Mouse (Mus musculus) CH12.LX (cell line): ENCODE results near the gene Mkrn2. TPM values are rescaled to one million over a fixed set of nuclear protein-coding genes. Genes with fewer than 3 reads are reported as not detected.

Experiments used
- DNase-seq: peaks from one replicate; pipeline ENCODE4 v3.0.0-alpha.2; 2013; ENCODE audit errors: extremely low read depth
- H3K27ac ChIP-seq: 2 replicates; pipeline ENCODE4 v1.5.1; 2012; ENCODE audit warnings: low read depth, mild to moderate bottlenecking, control low read depth, moderate library complexity; ENCODE audit not compliant: insufficient read depth
- H3K27me3 ChIP-seq: replicated peaks from 2 replicates; pipeline ENCODE3; 2012; ENCODE audit warnings: inconsistent platforms
- H3K36me3 ChIP-seq, 2 experiments: replicated peaks in 1 of 2; 2 replicates each; pipeline versions ENCODE3 to v1.6.1; 2012; ENCODE audit warnings: inconsistent platforms in 1 of 2, low read length in 1 of 2, mild to moderate bottlenecking in 1 of 2, mixed read lengths in 1 of 2, moderate library complexity in 1 of 2; ENCODE audit not compliant: control insufficient read depth in 1 of 2, insufficient read depth in 1 of 2
- H3K4me1 ChIP-seq, 2 experiments: 2 replicates each; pipeline ENCODE4 v1.6.1; 2012; ENCODE audit warnings: inconsistent platforms in 1 of 2, moderate library complexity in 1 of 2; ENCODE audit not compliant: insufficient read depth in 2 of 2, control insufficient read depth in 1 of 2
- H3K4me2 ChIP-seq: 2 replicates; pipeline ENCODE4 v1.6.1; 2012; ENCODE audit warnings: low read depth, mild to moderate bottlenecking, control low read depth; ENCODE audit not compliant: poor library complexity, insufficient read depth, severe bottlenecking
- H3K4me3 ChIP-seq, 3 experiments: fragments of 150-350 bp in 1 of 3; sonication (generic) in 1 of 3; replicated peaks in 1 of 3; 2 replicates each; pipeline versions ENCODE3 to v1.5.1; 2011 to 2012; ENCODE audit warnings: low read depth in 2 of 3, low read length in 2 of 3, mild to moderate bottlenecking in 2 of 3, moderate library complexity in 2 of 3, control low read depth in 1 of 3, improper control_type of control experiment in 1 of 3, inconsistent platforms in 1 of 3, mixed read lengths in 1 of 3; ENCODE audit not compliant: poor library complexity in 1 of 3
- H3K79me2 ChIP-seq: replicated peaks from 2 replicates; pipeline ENCODE4 v1.6.1; 2012; ENCODE audit warnings: mild to moderate bottlenecking, moderate library complexity; ENCODE audit not compliant: control insufficient read depth, poor library complexity, insufficient read depth, severe bottlenecking; ENCODE audit errors: extremely low read depth
- H3K9ac ChIP-seq: 2 replicates; pipeline ENCODE4 v1.6.1; 2012; ENCODE audit warnings: low read depth, mild to moderate bottlenecking, control low read depth, moderate library complexity; ENCODE audit not compliant: insufficient read depth
- H3K9me3 ChIP-seq: replicated peaks from 2 replicates; pipeline ENCODE3; 2012; ENCODE audit warnings: low read length, inconsistent platforms, mixed read lengths
- BHLHE40 ChIP-seq: IDR thresholded peaks from 2 replicates; pipeline ENCODE4 v1.6.1; 2011; ENCODE audit warnings: mild to moderate bottlenecking, low read depth, low read length, improper control_type of control experiment
- CHD1 ChIP-seq: IDR thresholded peaks from 2 replicates; pipeline ENCODE4 v1.6.1; 2012; ENCODE audit warnings: low read depth, low read length, improper control_type of control experiment, inconsistent platforms
- CHD2 ChIP-seq: IDR thresholded peaks from 2 replicates; pipeline ENCODE4 v1.6.1; 2011; ENCODE audit warnings: low read length, improper control_type of control experiment
- CTCF ChIP-seq, 2 experiments: IDR thresholded peaks in 1 of 2; conservative IDR thresholded peaks in 1 of 2; 2 replicates each; pipeline ENCODE4 v1.5.1; 2011 to 2012; ENCODE audit warnings: low read depth in 2 of 2, low read length in 2 of 2, improper control_type of control experiment in 1 of 2, inconsistent platforms in 1 of 2, mild to moderate bottlenecking in 1 of 2, moderate library complexity in 1 of 2
- ELF1 ChIP-seq: IDR thresholded peaks from 2 replicates; pipeline ENCODE4 v1.6.1; 2014; ENCODE audit warnings: low read depth, mild to moderate bottlenecking, inconsistent platforms, low read length, improper control_type of control experiment
- EP300 ChIP-seq: IDR thresholded peaks from 2 replicates; pipeline ENCODE4 v1.6.1; 2011; ENCODE audit warnings: low read length, improper control_type of control experiment
- ETS1 ChIP-seq: conservative IDR thresholded peaks from 2 replicates; pipeline ENCODE4 v1.6.1; 2012; ENCODE audit warnings: low read depth, mild to moderate bottlenecking, inconsistent platforms, low read length, improper control_type of control experiment, moderate library complexity
- IRF4 ChIP-seq: IDR thresholded peaks from 2 replicates; pipeline ENCODE4 v1.6.1; 2014; ENCODE audit warnings: low read depth, mild to moderate bottlenecking, inconsistent platforms, low read length, improper control_type of control experiment
- KAT2A ChIP-seq: IDR thresholded peaks from 2 replicates; pipeline ENCODE4 v1.6.1; 2012; ENCODE audit warnings: low read length, improper control_type of control experiment, inconsistent platforms; ENCODE audit not compliant: insufficient replicate concordance
- MAFK ChIP-seq: IDR thresholded peaks from 2 replicates; pipeline ENCODE4 v1.6.1; 2011; ENCODE audit warnings: low read length, improper control_type of control experiment; ENCODE audit not compliant: insufficient replicate concordance
- MAX ChIP-seq: IDR thresholded peaks from 2 replicates; pipeline ENCODE4 v1.6.1; 2011; ENCODE audit warnings: low read length, improper control_type of control experiment
- MEF2A ChIP-seq: IDR thresholded peaks from 2 replicates; pipeline ENCODE4 v1.6.1; 2014; ENCODE audit warnings: low read depth, mild to moderate bottlenecking, inconsistent platforms, low read length, improper control_type of control experiment, borderline replicate concordance
- MXI1 ChIP-seq: IDR thresholded peaks from 2 replicates; pipeline ENCODE4 v1.6.1; 2011; ENCODE audit warnings: mild to moderate bottlenecking, low read depth, low read length, improper control_type of control experiment
- MYC ChIP-seq: IDR thresholded peaks from 2 replicates; pipeline ENCODE4 v1.6.1; 2011; ENCODE audit warnings: low read depth, mild to moderate bottlenecking, improper control_type of control experiment, low read length
- PAX5 ChIP-seq: IDR thresholded peaks from 2 replicates; pipeline ENCODE4 v1.6.1; 2012; ENCODE audit warnings: low read length, inconsistent platforms, mixed read lengths
- POLR2AphosphoS2 ChIP-seq: IDR thresholded peaks from 2 replicates; pipeline ENCODE4 v1.6.1; 2011; ENCODE audit warnings: low read depth, low read length, improper control_type of control experiment
- RAD21 ChIP-seq: IDR thresholded peaks from 2 replicates; pipeline ENCODE4 v1.6.1; 2011; ENCODE audit warnings: low read depth, mild to moderate bottlenecking, low read length, improper control_type of control experiment, moderate library complexity
- RCOR1 ChIP-seq: conservative IDR thresholded peaks from 2 replicates; pipeline ENCODE4 v1.6.1; 2012; ENCODE audit warnings: low read depth, mild to moderate bottlenecking, inconsistent platforms, low read length, improper control_type of control experiment
- SIN3A ChIP-seq: IDR thresholded peaks from 2 replicates; pipeline ENCODE4 v1.6.1; 2012; ENCODE audit warnings: low read length, improper control_type of control experiment, inconsistent platforms
- SMC3 ChIP-seq: IDR thresholded peaks from 2 replicates; pipeline ENCODE4 v1.6.1; 2011; ENCODE audit warnings: low read depth, low read length, improper control_type of control experiment
- TCF12 ChIP-seq: IDR thresholded peaks from 2 replicates; pipeline ENCODE4 v1.6.1; 2014; ENCODE audit warnings: low read depth, mild to moderate bottlenecking, inconsistent platforms, low read length, improper control_type of control experiment
- dilution Hi-C: fragments of 300-500 bp; cut with MboI; formaldehyde crosslinking; loops from 2 replicates; pipeline ENCODE4 v1.14.3; 2020; ENCODE audit warnings: low sequenced_read_pairs; ENCODE audit not compliant: extremely low pct_unique_long_range_greater_than_20kb, extremely low pct_ligation_motif_present
- in situ Hi-C: fragments of 300-500 bp; cut with MboI; formaldehyde crosslinking; loops from 3 replicates; pipeline ENCODE4 v1.14.3; 2019; ENCODE audit warnings: low sequenced_read_pairs, low pct_ligation_motif_present, low pct_unique_long_range_greater_than_20kb, mixed read lengths
- polyA plus RNA-seq: library from polyadenylated mRNA; unstranded; fragments of >175 nt; gene quantifications from 2 replicates; pipeline ENCODE4 v1.2.1, GENCODE M21; 2012; ENCODE audit warnings: low read depth; ENCODE audit not compliant: insufficient read length
- total RNA-seq, 2 experiments: library from RNA; depleted of rRNA; stranded (reverse); fragments of 300-350 nt in 1 of 2; fragments of >200 nt in 1 of 2; gene quantifications; 2 replicates each; pipeline ENCODE4 v1.2.3; 2012 to 2014

Gene Mkrn2
- total and polyA plus RNA-seq, 3 experiments, result 14.6 to 49.8 (median 18.6) TPM

- peak; percentile 50 for DNase-seq
- Histone ChIP-seq H3K4me3 (peak overlapping the region in 2 of 3 experiments; percentile 23 to 30), H3K9me3 (no peaks in the 10 kb centered on the region), H3K36me3 (peaks cover 2 to 14% of the 10 kb centered on the region in 2 experiments), H3K27me3 (no peaks in the 10 kb centered on the region), H3K27ac (peak overlapping the region; percentile 77), H3K9ac (peak overlapping the region; percentile 5; the same call in 1 of the 2 replicates), H3K4me2 (peak overlapping the region; percentile 74), H3K4me1 (peaks cover 16 to 53% of the 10 kb centered on the region in 2 experiments), H3K79me2 (no peaks in the 10 kb centered on the region)
- in situ Hi-C loops, result no loop called here
- TF ChIP-seq EP300 (peak; percentile 35; the same call in 1 of the 2 replicates), BHLHE40 (peak; percentile 92), RCOR1 (0 out of 2 replicates have a peak, but pooled peaks have one; percentile 18), TCF12 (peak; percentile 27; the same call in 1 of the 2 replicates), SIN3A (peak; percentile 70; the same call in 1 of the 2 replicates), MEF2A (peak; percentile 71; the same call in 1 of the 2 replicates), ELF1 (peak; percentile 20; the same call in 1 of the 2 replicates), ETS1 (peak; percentile 92), MXI1 (no peak; the same call in 1 of the 2 replicates), IRF4 (peak; percentile 56), PAX5 (no peak), CHD1 (no peak), KAT2A (peak; percentile 72; the same call in 1 of the 2 replicates), MAFK (peak; percentile 67)
- dilution Hi-C loops, result no loop called here
Observed at GRCm38 (mm10) chr6:115583430-115584125, 18.1 kb upstream of the Mkrn2 start.

DNA sequence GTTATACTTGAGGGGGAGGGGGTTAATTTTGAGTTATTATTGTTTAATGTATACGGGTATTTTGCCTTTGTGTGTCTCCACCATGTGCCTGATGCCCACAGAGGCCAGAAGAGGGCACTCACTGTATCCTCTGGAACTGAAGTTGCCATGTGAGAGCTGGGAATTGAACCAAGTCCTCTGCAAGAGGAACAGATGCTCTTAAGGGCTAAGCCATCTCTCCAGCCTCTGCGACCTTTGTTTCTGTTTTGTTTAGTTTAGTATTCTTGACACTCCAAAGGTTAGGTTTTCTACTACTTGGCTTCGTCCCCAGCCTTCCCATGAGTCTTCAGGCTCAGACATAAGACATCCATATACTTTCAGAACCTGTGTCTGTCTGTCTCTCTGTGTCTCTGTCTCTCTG is 17.5 kb upstream of the Mkrn2 start:
- dilution Hi-C loops, result no loop called here
- Histone ChIP-seq H3K79me2 (no peaks in the 10 kb centered on the region), H3K27ac (no peak overlapping the region; the same call in 1 of the 2 replicates)
- DNase-seq, result peak; percentile 40
- TF ChIP-seq SMC3 (peak; percentile 29), MAX (peak; percentile 69), CTCF (conservative IDR thresholded peaks at IDR 0.05 in 1 of 2, IDR thresholded peaks at IDR 0.05 in 1 of 2; ENCODE audit: low read depth in 2 of 2, low read length in 2 of 2) (peak in 1 of 2 experiments; percentile 54; a peak in 2 of 4 replicates), CHD2 (no peak), MYC (peak; percentile 90), RAD21 (peak; percentile 21), CHD1 (no peak), POLR2AphosphoS2 (no peak)
- TF ChIP-seq, all 38 proteins: peak for 5
- Histone ChIP-seq H3K36me3 (peaks cover 0 to 9% of the 10 kb centered on the region in 2 experiments), H3K4me2 (peak overlapping the region; percentile 74), H3K4me1 (peaks cover 16 to 53% of the 10 kb centered on the region in 2 experiments), H3K9ac (0 out of 2 replicates have a peak overlapping the region, but pooled peaks have one; percentile 5), H3K27me3 (no peaks in the 10 kb centered on the region), H3K4me3 (peak overlapping the region in 1 of 3 experiments; percentile 23), H3K9me3 (no peaks in the 10 kb centered on the region)
- in situ Hi-C loops, result no loop called here
